Mouse (Mus musculus) retina, adult 2 months (tissue): ENCODE results near the gene Plcz1.

Experiments
- DNase-seq: peaks from one replicate; pipeline ENCODE4 v3.0.0-alpha.2; 2012; ENCODE audit warnings: low read depth, low spot score

Gene Plcz1

GRCm38 (mm10) chr6:139947106-139947879 is 94.0 kb downstream of the Plcz1 start:
- DNase-seq: no peak
